9 mouse cellular contexts compared by ENCODE assay signal in the genomic region with DNA sequence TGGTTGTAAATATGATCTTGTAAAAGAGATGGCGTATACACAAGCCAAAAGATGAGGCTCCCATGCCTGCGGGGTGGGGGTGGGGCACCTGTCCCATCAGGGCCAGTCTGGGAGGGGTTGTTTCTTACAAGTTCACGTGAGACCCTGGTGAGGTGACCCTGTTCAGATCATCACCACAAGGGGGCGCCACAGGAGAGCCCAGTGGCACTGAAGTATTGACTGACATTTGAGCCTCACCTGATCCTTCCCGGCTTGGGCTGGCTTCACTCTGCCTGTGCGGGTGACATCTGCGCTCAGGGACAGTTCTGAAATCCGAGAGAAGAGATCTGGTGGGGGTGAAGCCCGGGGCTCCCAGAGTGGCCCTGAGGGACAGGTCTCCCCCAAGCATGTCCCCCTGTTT. TPM values are rescaled to one million over a fixed set of nuclear protein-coding genes. Genes with fewer than 3 reads are reported as not detected.
DNase-seq lines count a peak whose midpoint lies in the region; ATAC-seq and TF ChIP-seq lines count a peak whose summit lies in the region.
"Had no signal": no experiment of that assay in that cellular context is flagged by ENCODE, and none has a peak within 500 bp of the region (broad histone marks: within the 10 kb centered on the region; RNA-seq: fewer than 3 reads in every experiment).

No protein-coding gene starts in this region.

- H3K4me3 ChIP-seq in MEL (ENCODE audit: control insufficient read depth in 1 of 2, insufficient read depth in 1 of 2, low read depth in 2 of 2, low read length in 2 of 2), result no peak overlapping the region
- H3K4me3 ChIP-seq in cerebellum, adult 2 months (replicated peaks; ENCODE audit: insufficient read depth, low read depth, low read length), result no peak overlapping the region
- H3K4me3 ChIP-seq in heart, embryonic 16.5 days (ENCODE audit: low read length), result no peak overlapping the region
- no peak overlapping the region for H3K4me3 ChIP-seq in liver, postnatal 0 days (ENCODE audit: low read depth, low read length)
- H3K4me3 ChIP-seq in hindbrain, embryonic 13.5 days, result no peak overlapping the region
- H3K4me3 ChIP-seq: heart, embryonic 15.5 days had no signal

- H3K27me3 ChIP-seq in MEL (ENCODE audit: control insufficient read depth in 1 of 2, insufficient read depth in 2 of 2, low read length in 2 of 2), result no peaks in the 10 kb centered on the region; a peak in 1 of 4 replicates
- no peaks in the 10 kb centered on the region for H3K27me3 ChIP-seq in cerebellum, adult 2 months (ENCODE audit: control insufficient read depth, insufficient read depth, low read length)
- no peaks in the 10 kb centered on the region for H3K27me3 ChIP-seq in heart, embryonic 16.5 days (ENCODE audit: control insufficient read depth, insufficient read depth, low read length)
- H3K27me3 ChIP-seq in liver, postnatal 0 days (ENCODE audit: insufficient read depth, low read length), result no peaks in the 10 kb centered on the region
- H3K27me3 ChIP-seq in hindbrain, embryonic 13.5 days, result 0 out of 2 replicates have a peak, but pooled peaks cover 3% of the 10 kb centered on the region
- H3K27me3 ChIP-seq: heart, embryonic 15.5 days had no signal

- H3K9ac ChIP-seq in MEL (ENCODE audit: control insufficient read depth, low read depth, low read length, poor library complexity, severe bottlenecking), result no peak overlapping the region
- no peak overlapping the region for H3K9ac ChIP-seq in heart, embryonic 16.5 days (ENCODE audit: low read length)
- H3K9ac ChIP-seq in liver, postnatal 0 days (replicated peaks), result no peak overlapping the region
- no peak overlapping the region for H3K9ac ChIP-seq in hindbrain, embryonic 13.5 days
- H3K9ac ChIP-seq: heart, embryonic 15.5 days had no signal

- H3K27ac ChIP-seq in MEL (ENCODE audit: control insufficient read depth, low read depth, low read length), result no peak overlapping the region
- H3K27ac ChIP-seq in cerebellum, adult 2 months (ENCODE audit: insufficient read depth, low read length), result no peak overlapping the region
- no peak overlapping the region for H3K27ac ChIP-seq in heart, embryonic 16.5 days (ENCODE audit: low read length)
- no peak overlapping the region for H3K27ac ChIP-seq in liver, postnatal 0 days (ENCODE audit: low read depth)
- H3K27ac ChIP-seq in hindbrain, embryonic 13.5 days, result no peak overlapping the region
- H3K27ac ChIP-seq: heart, embryonic 15.5 days had no signal

- no peak for TF ChIP-seq POLR2A in MEL (IDR thresholded peaks at IDR 0.05; ENCODE audit: control insufficient read depth in 1 of 2, insufficient read depth in 1 of 2, low read depth in 1 of 2, low read length in 2 of 2, poor library complexity in 1 of 2)
- no peak for TF ChIP-seq POLR2A in cerebellum, adult 2 months (IDR thresholded peaks at IDR 0.05; ENCODE audit: borderline replicate concordance, insufficient read depth, low read length)

- no peak overlapping the region for H3K4me2 ChIP-seq in heart, embryonic 16.5 days (ENCODE audit: low read depth, low read length)
- H3K4me2 ChIP-seq in liver, postnatal 0 days (ENCODE audit: low read depth, low read length), result no peak overlapping the region
- H3K4me2 ChIP-seq in hindbrain, embryonic 13.5 days, result no peak overlapping the region
- H3K4me2 ChIP-seq: heart, embryonic 15.5 days had no signal

- no peak for TF ChIP-seq EP300 in MEL (IDR thresholded peaks at IDR 0.05; ENCODE audit: low read depth in 1 of 2, low read length in 2 of 2)
- no peak for TF ChIP-seq EP300 in liver, postnatal 0 days (IDR thresholded peaks at IDR 0.05; ENCODE audit: low read depth)

- no peaks in the 10 kb centered on the region for H3K79me2 ChIP-seq in MEL (ENCODE audit: control insufficient read depth, insufficient read depth, low read length, poor library complexity)

- TF ChIP-seq RAD21 in MEL (IDR thresholded peaks at IDR 0.05; ENCODE audit: low read depth, low read length), result peak; percentile 71

- DNase-seq in layer of hippocampus, postnatal 10 days (ENCODE audit: low spot score in 2 of 2), result peak; percentile 27 to 32
- DNase-seq in layer of hippocampus, postnatal 14 days (ENCODE audit: low spot score in 2 of 2), result no peak
- DNase-seq in MEL (ENCODE audit: low read depth, low spot score), result peak; percentile 75
- peak in 1 of 2 experiments; percentile 34 for DNase-seq in cerebellum, adult 2 months
- peak; percentile 85 for DNase-seq in liver, postnatal 0 days
- DNase-seq in spleen, postnatal 4 days (ENCODE audit: low spot score in 2 of 2), result peak; percentile 73 to 91

- peak; percentile 69 to 84 (median 70) for TF ChIP-seq CTCF in MEL (IDR thresholded peaks at IDR 0.05 in 2 of 3, conservative IDR thresholded peaks at IDR 0.05 in 1 of 3; ENCODE audit: control insufficient read depth in 1 of 3, insufficient read depth in 1 of 3, low read depth in 2 of 3, low read length in 3 of 3, poor library complexity in 1 of 3, severe bottlenecking in 1 of 3)
- TF ChIP-seq CTCF in cerebellum, adult 2 months (IDR thresholded peaks at IDR 0.05; ENCODE audit: borderline replicate concordance, insufficient read depth, low read depth, low read length), result peak; percentile 55; the same call in 1 of the 2 replicates
- TF ChIP-seq CTCF in liver, postnatal 0 days (IDR thresholded peaks at IDR 0.05; ENCODE audit: low read depth), result peak; percentile 88

- 0 out of 2 replicates have a peak, but pooled peaks have one; percentile 12 for ATAC-seq in heart, embryonic 16.5 days (replicated peaks; ENCODE audit: extremely low read depth, insufficient read depth, low FRiP score)
- peak; percentile 80 for ATAC-seq in liver, postnatal 0 days
- no peak for ATAC-seq in hindbrain, embryonic 13.5 days (ENCODE audit: low FRiP score)

- no peaks in the 10 kb centered on the region for H3K36me3 ChIP-seq in MEL (ENCODE audit: control insufficient read depth in 1 of 2, insufficient read depth in 2 of 2, low read length in 2 of 2)
- H3K36me3 ChIP-seq in heart, embryonic 16.5 days (ENCODE audit: control insufficient read depth, insufficient read depth), result no peaks in the 10 kb centered on the region
- no peaks in the 10 kb centered on the region for H3K36me3 ChIP-seq in liver, postnatal 0 days (replicated peaks; ENCODE audit: insufficient read depth, low read length)
- H3K36me3 ChIP-seq in hindbrain, embryonic 13.5 days, result no peaks in the 10 kb centered on the region
- H3K36me3 ChIP-seq: heart, embryonic 15.5 days had no signal

- WGBS in cerebellum, adult 2 months, result 20% methylated on average over 9 of the region's 9 CpGs
- 17% methylated on average over 9 of the region's 9 CpGs for WGBS in heart, embryonic 16.5 days
- 15% methylated on average over 9 of the region's 9 CpGs for WGBS in liver, postnatal 0 days (ENCODE audit: insufficient replicate concordance)
- 14% methylated on average over 9 of the region's 9 CpGs for WGBS in hindbrain, embryonic 13.5 days

- no peaks in the 10 kb centered on the region for H3K4me1 ChIP-seq in MEL (ENCODE audit: control insufficient read depth in 1 of 2, insufficient read depth in 2 of 2, low read length in 2 of 2)
- H3K4me1 ChIP-seq in cerebellum, adult 2 months (ENCODE audit: control insufficient read depth, insufficient read depth, low read length), result no peaks in the 10 kb centered on the region
- no peaks in the 10 kb centered on the region for H3K4me1 ChIP-seq in heart, embryonic 16.5 days (ENCODE audit: control insufficient read depth, insufficient read depth, low read length)
- no peaks in the 10 kb centered on the region for H3K4me1 ChIP-seq in liver, postnatal 0 days (ENCODE audit: insufficient read depth)
- peaks cover 2% of the 10 kb centered on the region for H3K4me1 ChIP-seq in hindbrain, embryonic 13.5 days (replicated peaks)
- H3K4me1 ChIP-seq: heart, embryonic 15.5 days had no signal

- H3K9me3 ChIP-seq in MEL (replicated peaks; ENCODE audit: insufficient read depth, low read length), result no peaks in the 10 kb centered on the region
- H3K9me3 ChIP-seq in heart, embryonic 16.5 days (replicated peaks; ENCODE audit: control insufficient read depth, low read length), result no peaks in the 10 kb centered on the region
- H3K9me3 ChIP-seq in liver, postnatal 0 days (ENCODE audit: low read length), result no peaks in the 10 kb centered on the region
- no peaks in the 10 kb centered on the region for H3K9me3 ChIP-seq in hindbrain, embryonic 13.5 days
- H3K9me3 ChIP-seq: heart, embryonic 15.5 days had no signal

TF ChIP-seq in MEL, 35 proteins besides CTCF, POLR2A, EP300 and RAD21 (continues in another document):
- no peak for TF ChIP-seq POLR2AphosphoS2 (IDR thresholded peaks at IDR 0.05; ENCODE audit: low read length)

RNA-seq across cellular contexts. Expression of gene Padi4, which starts 10.9 kb away (rescaled TPM):
- not detected for total RNA-seq in layer of hippocampus, postnatal 10 days (2021)
- not detected for total RNA-seq in layer of hippocampus, postnatal 14 days (2021)
- not detected in 2 replicates for total RNA-seq in MEL (2012; rRNA removed)
- polyA plus RNA-seq in MEL (2012; ENCODE audit: insufficient read depth in 1 of 2, insufficient read length in 2 of 2, low read depth in 1 of 2, low replicate concordance in 2 of 2, missing spikeins in 1 of 2), result not detected
- 0.11 and 0.14 TPM in 2 replicates for polyA plus RNA-seq in cerebellum, adult 2 months (2012; rRNA removed)
- 2.6 and 3.0 TPM in 2 replicates for polyA plus RNA-seq in heart, embryonic 16.5 days (2015; fragmentation: Nextera tagmentation; extraction: Ambion mirVana)
- polyA plus RNA-seq in liver, postnatal 0 days (2015; fragmentation: Nextera tagmentation; extraction: Ambion mirVana), result 3.6 and 4.5 TPM in 2 replicates
- polyA plus RNA-seq in hindbrain, embryonic 13.5 days (2015; fragmentation: Nextera tagmentation; extraction: Ambion mirVana), result 0.09 and 0.13 TPM in 2 replicates

RNA-seq across cellular contexts. Expression of gene Padi6, which starts 20.7 kb away (rescaled TPM):
- total RNA-seq in layer of hippocampus, postnatal 10 days (2021), result under 1 TPM; 0.21 to 0.69 TPM
- total RNA-seq in layer of hippocampus, postnatal 14 days (2021), result under 1 TPM in 1 of 2 experiments, not detected in 1; 0.17 TPM
- not detected in 2 replicates for total RNA-seq in MEL (2012; rRNA removed)
- not detected for polyA plus RNA-seq in MEL (2012; ENCODE audit: insufficient read depth in 1 of 2, insufficient read length in 2 of 2, low read depth in 1 of 2, low replicate concordance in 2 of 2, missing spikeins in 1 of 2)
- not detected in 2 replicates for polyA plus RNA-seq in cerebellum, adult 2 months (2012; rRNA removed)
- polyA plus RNA-seq in heart, embryonic 16.5 days (2015; fragmentation: Nextera tagmentation; extraction: Ambion mirVana), result 0.27 and 0.35 TPM in 2 replicates
- not detected in 2 replicates for polyA plus RNA-seq in liver, postnatal 0 days (2015; fragmentation: Nextera tagmentation; extraction: Ambion mirVana)
- polyA plus RNA-seq in hindbrain, embryonic 13.5 days (2015; fragmentation: Nextera tagmentation; extraction: Ambion mirVana), result not detected in 2 replicates
- polyA plus RNA-seq: heart, embryonic 15.5 days had no signal

RNA-seq across cellular contexts. Expression of gene Padi3, which starts 47.3 kb away (rescaled TPM):
- total RNA-seq in layer of hippocampus, postnatal 10 days (2021), result under 1 TPM in 1 of 2 experiments, not detected in 1; 0.11 TPM
- total RNA-seq in layer of hippocampus, postnatal 14 days (2021), result not detected
- total RNA-seq in MEL (2012; rRNA removed), result 75.9 and 106 TPM in 2 replicates
- polyA plus RNA-seq in MEL (2012; ENCODE audit: insufficient read depth in 1 of 2, insufficient read length in 2 of 2, low read depth in 1 of 2, low replicate concordance in 2 of 2, missing spikeins in 1 of 2), result 10 to 100 TPM in 1 of 2 experiments, not detected in 1; 73.1 TPM
- not detected in 2 replicates for polyA plus RNA-seq in cerebellum, adult 2 months (2012; rRNA removed)
- 0.24 and 0.55 TPM in 2 replicates for polyA plus RNA-seq in heart, embryonic 16.5 days (2015; fragmentation: Nextera tagmentation; extraction: Ambion mirVana)
- 0.06 and 0.11 TPM in 2 replicates for polyA plus RNA-seq in liver, postnatal 0 days (2015; fragmentation: Nextera tagmentation; extraction: Ambion mirVana)
- polyA plus RNA-seq in hindbrain, embryonic 13.5 days (2015; fragmentation: Nextera tagmentation; extraction: Ambion mirVana), result not detected in 2 replicates

Comparison
In these comparisons a context has a peak if more than half of its experiments do, and no peak if none do; other contexts are left out.
1. DNase-seq: peak in layer of hippocampus, postnatal 10 days (2 of 2), MEL (single experiment), liver, postnatal 0 days (single experiment) and spleen, postnatal 4 days (2 of 2); none in layer of hippocampus, postnatal 14 days (0 of 2).
2. Peak in every context shown above with its lines, with median percentiles within 50 percentile points of each other: CTCF ChIP-seq.